Mouse (Mus musculus) heart, postnatal 0 days (tissue): ENCODE measurements at regions not wholly inside any gene's neighbourhood (a gene's known extent, or its start where the extent isn't known, plus 50 kb on each side); places are given as distances from the start of the nearest gene placed in this dataset.

ENCODE experiments used
- ATAC-seq: fragments of 200-750 bp; cut with Nextera tagmentation; 2 replicates; pipeline ENCODE4 v1.8.0; 2017; ENCODE audit warnings: low read depth, moderate number of reproducible peaks, moderate library complexity; ENCODE audit not compliant: insufficient read depth
- DNase-seq: peaks from one replicate; pipeline ENCODE4 v3.0.0-alpha.2; 2016; ENCODE audit warnings: low spot score
- H3K27ac ChIP-seq: fragments of 300-500 bp; sonication (generic); 2 replicates; pipeline ENCODE4 v1.5.1; 2014; ENCODE audit warnings: low read depth, mild to moderate bottlenecking
- H3K27me3 ChIP-seq: fragments of 300-500 bp; sonication (generic); 2 replicates; pipeline ENCODE4 v1.6.1; 2014; ENCODE audit warnings: low read length, mixed read lengths; ENCODE audit not compliant: control insufficient read depth, insufficient read depth
- H3K36me3 ChIP-seq: fragments of 300-500 bp; sonication (generic); replicated peaks from 2 replicates; pipeline ENCODE4 v1.6.1; 2014; ENCODE audit warnings: low read length, mixed read lengths; ENCODE audit not compliant: control insufficient read depth, insufficient read depth
- H3K4me1 ChIP-seq: fragments of 300-500 bp; sonication (generic); 2 replicates; pipeline ENCODE4 v1.6.1; 2014; ENCODE audit warnings: antibody characterized with exemption; ENCODE audit not compliant: control insufficient read depth, insufficient read depth
- H3K4me2 ChIP-seq: fragments of 300-500 bp; sonication (generic); 2 replicates; pipeline ENCODE4 v1.6.1; 2014; ENCODE audit warnings: low read depth, mild to moderate bottlenecking, low read length, moderate library complexity
- H3K4me3 ChIP-seq: fragments of 300-500 bp; sonication (generic); 2 replicates; pipeline ENCODE4 v1.5.1; 2014; ENCODE audit warnings: low read depth, low read length
- H3K9ac ChIP-seq: fragments of 300-500 bp; sonication (generic); replicated peaks from 2 replicates; pipeline ENCODE4 v1.6.1; 2014; ENCODE audit warnings: low read depth, low read length, mixed read lengths
- H3K9me3 ChIP-seq: fragments of 300-500 bp; sonication (generic); replicated peaks from 2 replicates; pipeline ENCODE4 v1.6.1; 2016; ENCODE audit warnings: low read length; ENCODE audit not compliant: control insufficient read depth
- CTCF ChIP-seq: IDR thresholded peaks from 2 replicates; pipeline ENCODE4 v1.5.1; 2016; ENCODE audit warnings: antibody characterized with exemption, control low read depth, low read depth
- EP300 ChIP-seq: IDR thresholded peaks from 2 replicates; pipeline ENCODE4 v1.6.1; 2016; ENCODE audit warnings: antibody characterized with exemption, low read depth
- WGBS: fragments of 180-500 bp; shearing (Covaris S2); extraction: QIAGEN DNeasy Blood & Tissue Kit; methylation state at CpG from one replicate; pipeline ENCODE4 v1.1.7; 2014; 5-methylcytosine and 5-hydroxymethylcytosine counted together

DNA sequence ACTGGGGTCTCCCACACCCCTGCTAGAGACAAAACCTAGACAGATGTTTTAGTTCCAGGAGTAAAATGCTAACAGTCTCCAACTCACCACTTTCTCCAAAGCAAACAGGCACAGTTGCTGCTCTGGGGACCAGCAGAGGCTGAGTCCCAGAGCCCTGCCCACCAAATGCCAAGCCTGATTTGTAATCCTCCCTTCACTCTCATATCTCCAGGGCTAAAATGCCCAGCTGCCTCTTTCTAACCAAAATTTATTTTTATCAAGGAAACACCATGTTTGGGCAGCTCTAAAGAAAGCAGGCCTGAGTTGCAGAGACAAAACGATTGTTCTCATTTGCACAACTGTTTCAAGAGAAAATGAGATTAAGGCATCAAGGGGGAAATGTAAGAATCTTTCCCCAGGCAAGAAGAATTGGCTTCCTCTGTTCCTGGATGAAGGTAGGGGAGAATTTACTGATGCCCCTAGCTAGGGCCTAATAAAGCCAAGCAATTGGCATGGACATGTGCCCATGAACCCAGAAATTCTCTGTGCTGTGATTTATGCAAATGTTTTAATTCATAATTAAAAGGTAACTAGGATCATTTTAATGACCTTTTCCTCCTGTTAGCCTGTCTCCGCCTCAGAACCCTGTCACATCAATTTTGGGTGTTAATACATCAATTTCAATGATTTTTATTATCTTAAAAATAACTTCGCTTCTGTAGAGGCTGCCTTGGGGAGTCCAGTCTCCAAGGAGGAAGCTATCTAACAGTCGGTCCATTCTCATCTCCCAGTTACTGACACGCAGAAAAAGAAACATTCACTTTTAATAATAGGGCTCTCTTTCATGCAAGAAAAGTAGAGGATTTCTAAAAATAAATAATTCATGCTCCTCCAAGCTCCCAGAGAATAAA is 382.4 kb upstream of the Slc7a11 start:
- no peak overlapping the region for H3K4me3 ChIP-seq
- no peak overlapping the region for H3K27ac ChIP-seq
- no peak overlapping the region for H3K9ac ChIP-seq
- H3K4me1 ChIP-seq: no peaks in the 10 kb centered on the region
- WGBS: 70% methylated on average over 5 of the region's 5 CpGs
- H3K4me2 ChIP-seq: no peak overlapping the region
- H3K9me3 ChIP-seq: no peaks in the 10 kb centered on the region
- DNase-seq (no peak), ATAC-seq (no peak)
- H3K27me3 ChIP-seq: no peaks in the 10 kb centered on the region
- TF ChIP-seq EP300 (no peak), CTCF (no peak)
- H3K36me3 ChIP-seq: no peaks in the 10 kb centered on the region

DNA sequence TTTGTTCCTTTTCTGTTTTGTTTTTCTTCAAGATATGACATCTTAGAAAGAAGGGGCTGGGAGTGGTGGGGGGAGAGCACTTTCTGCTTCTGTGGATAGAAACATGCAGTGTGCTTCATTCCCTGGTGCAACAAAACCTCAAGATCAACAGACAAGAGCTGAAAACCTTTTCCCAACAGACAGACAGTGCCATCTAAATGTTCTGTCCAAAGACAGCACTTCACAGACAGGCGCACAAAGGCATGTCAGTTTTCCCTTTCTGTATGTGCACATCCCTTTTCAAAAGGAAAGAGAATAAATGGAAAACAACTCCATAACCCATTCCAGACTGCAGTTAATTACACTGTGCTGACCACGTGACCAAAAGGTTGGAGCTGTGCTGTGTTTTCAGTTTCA is 383.0 kb upstream of the Slc7a11 start:
- TF ChIP-seq CTCF (no peak), EP300 (no peak)
- ATAC-seq (no peak), DNase-seq (no peak)
- H3K27me3 ChIP-seq: no peaks in the 10 kb centered on the region
- 79% methylated on average over 2 of the region's 2 CpGs for WGBS
- H3K9me3 ChIP-seq: no peaks in the 10 kb centered on the region
- H3K36me3 ChIP-seq: no peaks in the 10 kb centered on the region
- H3K4me3 ChIP-seq: no peak overlapping the region
- no peak overlapping the region for H3K9ac ChIP-seq
- no peaks in the 10 kb centered on the region for H3K4me1 ChIP-seq
- no peak overlapping the region for H3K27ac ChIP-seq
- no peak overlapping the region for H3K4me2 ChIP-seq

DNA sequence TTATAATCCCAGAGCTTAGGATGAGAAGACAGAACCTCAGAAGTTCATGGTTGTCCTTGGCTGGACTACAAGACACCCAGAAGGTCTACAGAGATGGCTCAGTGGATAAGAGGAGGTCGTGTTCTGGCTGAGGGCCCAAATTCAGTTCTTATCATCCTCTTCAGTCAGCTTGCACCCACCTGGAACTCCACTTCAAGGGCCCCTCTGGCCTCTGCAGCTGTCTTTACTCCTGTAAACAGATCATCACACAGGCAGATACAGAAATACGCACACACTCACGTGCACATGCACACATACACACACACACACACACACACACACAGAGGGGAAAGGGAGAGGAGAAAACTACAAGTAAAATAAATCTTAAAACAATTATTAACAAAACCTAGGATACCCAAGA is 385.8 kb upstream of the Slc7a11 start:
- H3K4me1 ChIP-seq: no peaks in the 10 kb centered on the region
- WGBS: 64% methylated on average over 3 of the region's 3 CpGs
- ATAC-seq (no peak), DNase-seq (no peak)
- no peak overlapping the region for H3K4me2 ChIP-seq
- no peaks in the 10 kb centered on the region for H3K36me3 ChIP-seq
- H3K27me3 ChIP-seq: no peaks in the 10 kb centered on the region
- no peak overlapping the region for H3K27ac ChIP-seq
- no peak overlapping the region for H3K4me3 ChIP-seq
- no peaks in the 10 kb centered on the region for H3K9me3 ChIP-seq
- TF ChIP-seq EP300 (no peak), CTCF (no peak)
- H3K9ac ChIP-seq: no peak overlapping the region

DNA sequence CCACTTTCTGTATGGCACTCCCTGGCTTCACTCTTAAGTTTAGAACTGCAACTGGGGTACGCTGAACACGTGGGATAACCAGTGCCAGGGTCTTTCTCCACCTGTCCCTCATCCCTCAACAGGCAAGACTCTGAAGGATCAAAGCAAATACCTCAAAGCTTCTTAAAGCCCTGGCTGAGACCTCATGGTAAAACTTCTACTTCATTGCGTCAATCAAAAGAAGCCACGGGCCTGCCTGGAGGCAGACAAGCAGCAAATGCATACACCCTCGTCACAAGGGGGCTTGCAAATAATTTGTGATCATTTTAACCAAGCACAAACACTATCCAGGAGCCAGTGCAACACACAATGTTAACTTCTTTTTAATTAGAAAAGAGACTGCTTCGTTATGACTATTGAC is 387.0 kb upstream of the Slc7a11 start:
- ATAC-seq (no peak), DNase-seq (no peak)
- H3K27me3 ChIP-seq: no peaks in the 10 kb centered on the region
- TF ChIP-seq EP300: no peak
- TF ChIP-seq CTCF: no peak
- no peak overlapping the region for H3K4me3 ChIP-seq
- H3K9me3 ChIP-seq: no peaks in the 10 kb centered on the region
- no peak overlapping the region for H3K4me2 ChIP-seq
- no peaks in the 10 kb centered on the region for H3K4me1 ChIP-seq
- no peak overlapping the region for H3K9ac ChIP-seq
- no peaks in the 10 kb centered on the region for H3K36me3 ChIP-seq
- WGBS: 79% methylated on average over 6 of the region's 6 CpGs
- H3K27ac ChIP-seq: no peak overlapping the region

GRCm38 (mm10) chr3:50830926-50831325 is 387.5 kb upstream of the Slc7a11 start:
- H3K36me3 ChIP-seq: no peaks in the 10 kb centered on the region
- TF ChIP-seq EP300 (no peak), CTCF (no peak)
- no peak for DNase-seq
- ATAC-seq: no peak
- no peak overlapping the region for H3K27ac ChIP-seq
- 53% methylated on average over 9 of the region's 9 CpGs for WGBS
- no peak overlapping the region for H3K9ac ChIP-seq
- H3K4me1 ChIP-seq: no peaks in the 10 kb centered on the region
- H3K4me2 ChIP-seq: no peak overlapping the region
- no peak overlapping the region for H3K4me3 ChIP-seq
- H3K9me3 ChIP-seq: no peaks in the 10 kb centered on the region
- no peaks in the 10 kb centered on the region for H3K27me3 ChIP-seq

DNA sequence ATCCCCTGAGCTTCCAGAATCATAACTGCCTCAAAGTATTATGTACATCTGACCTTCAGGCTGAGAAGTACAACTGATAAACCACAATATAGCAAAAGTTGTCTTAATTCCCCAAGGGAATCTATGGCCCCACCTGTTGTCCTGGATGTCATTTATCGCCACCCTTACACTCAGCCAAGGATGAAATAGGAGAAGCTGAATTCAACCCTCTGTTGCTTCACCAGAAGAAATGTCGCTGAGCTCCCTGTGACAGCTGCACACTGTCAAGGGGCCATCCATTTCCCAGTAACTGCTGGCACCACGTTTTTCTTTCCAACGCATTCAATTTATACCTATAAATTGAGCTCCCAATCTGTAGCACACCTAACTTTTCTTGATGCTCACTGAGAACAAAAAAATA is 382.0 kb upstream of the Noct start:
- Histone ChIP-seq H3K4me1 (no peaks in the 10 kb centered on the region), H3K9me3 (no peaks in the 10 kb centered on the region), H3K27ac (no peak overlapping the region), H3K36me3 (no peaks in the 10 kb centered on the region), H3K4me2 (no peak overlapping the region), H3K27me3 (no peaks in the 10 kb centered on the region), H3K4me3 (no peak overlapping the region), H3K9ac (no peak overlapping the region)
- TF ChIP-seq EP300 (no peak), CTCF (no peak)
- ATAC-seq: no peak
- no peak for DNase-seq
- WGBS: 50% methylated on average over 4 of the region's 4 CpGs
